17 mouse cellular contexts compared by ENCODE assay signal in genomic region chr17:7604096-7604495, GRCm38 (mm10).
"Had no signal": no experiment of that assay in that cellular context is flagged by ENCODE, and none has a peak within 500 bp of the region (broad histone marks: within the 10 kb centered on the region; RNA-seq: fewer than 3 reads in every experiment).

No protein-coding gene starts in this region.

- H3K4me2 ChIP-seq: liver, embryonic 13.5 days; liver, embryonic 15.5 days; midbrain, embryonic 11.5 days; midbrain, embryonic 13.5 days; midbrain, embryonic 15.5 days; neural tube, embryonic 13.5 days; neural tube, embryonic 15.5 days had no signal

- H3K36me3 ChIP-seq: liver, embryonic 13.5 days; liver, embryonic 15.5 days; midbrain, embryonic 13.5 days; midbrain, embryonic 15.5 days; neural tube, embryonic 13.5 days; neural tube, embryonic 15.5 days had no signal

- H3K4me3 ChIP-seq: liver, embryonic 13.5 days; liver, embryonic 15.5 days; megakaryocyte, embryonic 14.5 days; midbrain, embryonic 13.5 days; midbrain, embryonic 15.5 days; neural tube, embryonic 13.5 days; neural tube, embryonic 15.5 days had no signal

- H3K9me3 ChIP-seq: liver, embryonic 13.5 days; liver, embryonic 15.5 days; midbrain, embryonic 13.5 days; midbrain, embryonic 15.5 days; neural tube, embryonic 13.5 days; neural tube, embryonic 15.5 days had no signal

- H3K9ac ChIP-seq: liver, embryonic 13.5 days; liver, embryonic 15.5 days; liver, postnatal 0 days; midbrain, embryonic 13.5 days; midbrain, embryonic 15.5 days; neural tube, embryonic 13.5 days; neural tube, embryonic 15.5 days had no signal

- ATAC-seq: liver, postnatal 0 days had no signal

- H3K27ac ChIP-seq: liver, embryonic 13.5 days; liver, embryonic 15.5 days; macrophage; neural tube, embryonic 13.5 days; neural tube, embryonic 15.5 days had no signal

- H3K4me1 ChIP-seq: liver, embryonic 13.5 days; liver, embryonic 15.5 days; megakaryocyte, embryonic 14.5 days; neural tube, embryonic 13.5 days; neural tube, embryonic 15.5 days had no signal

- H3K27me3 ChIP-seq: liver, embryonic 13.5 days; liver, embryonic 15.5 days; megakaryocyte, embryonic 14.5 days; midbrain, embryonic 13.5 days; midbrain, embryonic 15.5 days; neural tube, embryonic 13.5 days; neural tube, embryonic 15.5 days had no signal

- DNase-seq: liver, embryonic 13.5 days; liver, postnatal 0 days; right cerebral cortex, adult 18-20 months; right cerebral cortex, postnatal 25 days; right cerebral cortex, postnatal 4 days; spleen, adult 18-20 months; thymus, adult 18-20 months; thymus, postnatal 14 days; thymus, postnatal 36 days had no signal
